Mouse (Mus musculus): Measurements from ENCODE around the gene Pde6h. TPM values are rescaled to one million over a fixed set of nuclear protein-coding genes. Genes with fewer than 3 reads are reported as not detected.
A peak's percentile ranks its signal among the peaks of the same experiment; 100 is the strongest.

Gene Pde6h
- total and polyA plus RNA-seq, 3 experiments: 0.08 TPM; not detected in 2

GRCm38 (mm10) chr6:136902527-136902926 is 21.1 kb upstream of the Pde6h start:
- no peak for TF ChIP-seq BHLHE40 (IDR thresholded peaks at IDR 0.05; ENCODE audit: borderline replicate concordance, low read depth, low read length)
- TF ChIP-seq GATA1 (IDR thresholded peaks at IDR 0.05; ENCODE audit: low read depth, low read length): 0 out of 2 replicates have a peak, but pooled peaks have one; percentile 21
- TF ChIP-seq EP300 (IDR thresholded peaks at IDR 0.05; ENCODE audit: low read depth in 1 of 2, low read length in 2 of 2): 0 out of 4 replicates have a peak, but pooled peaks of 1 of the 2 experiments have one; percentile 9
- Histone ChIP-seq H3K4me1 (ENCODE audit: control insufficient read depth in 1 of 2, insufficient read depth in 2 of 2, low read length in 2 of 2) (peaks cover 3 to 19% of the 10 kb centered on the region in 2 experiments; a peak in 3 of 4 replicates), H3K27me3 (ENCODE audit: control insufficient read depth in 1 of 2, insufficient read depth in 2 of 2, low read length in 2 of 2) (no peaks in the 10 kb centered on the region), H3K9ac (ENCODE audit: control insufficient read depth, low read depth, low read length, poor library complexity, severe bottlenecking) (no peak overlapping the region), H3K27ac (ENCODE audit: control insufficient read depth, low read depth, low read length) (no peak overlapping the region), H3K36me3 (ENCODE audit: control insufficient read depth in 1 of 2, insufficient read depth in 2 of 2, low read length in 2 of 2) (peaks cover 0 to 19% of the 10 kb centered on the region in 2 experiments; a peak in 2 of 4 replicates), H3K4me3 (ENCODE audit: control insufficient read depth in 1 of 2, insufficient read depth in 1 of 2, low read depth in 2 of 2, low read length in 2 of 2) (no peak overlapping the region), H3K9me3 (replicated peaks; ENCODE audit: insufficient read depth, low read length) (no peaks in the 10 kb centered on the region), H3K79me2 (ENCODE audit: control insufficient read depth, insufficient read depth, low read length, poor library complexity) (no peaks in the 10 kb centered on the region)
- DNase-seq (ENCODE audit: low read depth, low spot score): no peak

- H3K9ac ChIP-seq (ENCODE audit: control insufficient read depth, low read depth, low read length, poor library complexity, severe bottlenecking): no peak overlapping the region
- H3K9me3 ChIP-seq (replicated peaks; ENCODE audit: insufficient read depth, low read length): no peaks in the 10 kb centered on the region
- no peaks in the 10 kb centered on the region for H3K79me2 ChIP-seq (ENCODE audit: control insufficient read depth, insufficient read depth, low read length, poor library complexity)
- no peak for TF ChIP-seq NRF1 (IDR thresholded peaks at IDR 0.05; ENCODE audit: insufficient read depth, low read depth, low read length, poor library complexity, severe bottlenecking)
- TF ChIP-seq SIN3A (IDR thresholded peaks at IDR 0.05; ENCODE audit: low read length): no peak
- TF ChIP-seq CTCF (IDR thresholded peaks at IDR 0.05 in 2 of 3, conservative IDR thresholded peaks at IDR 0.05 in 1 of 3; ENCODE audit: control insufficient read depth in 1 of 3, insufficient read depth in 1 of 3, low read depth in 2 of 3, low read length in 3 of 3, poor library complexity in 1 of 3, severe bottlenecking in 1 of 3): no peak
- no peak for TF ChIP-seq MAZ (IDR thresholded peaks at IDR 0.05; ENCODE audit: low read depth, low read length)
- TF ChIP-seq GATA1 (IDR thresholded peaks at IDR 0.05; ENCODE audit: low read depth, low read length): no peak
- no peak for TF ChIP-seq TCF12 (IDR thresholded peaks at IDR 0.05; ENCODE audit: low read depth, low read length)
- no peak for TF ChIP-seq NELFE (IDR thresholded peaks at IDR 0.05; ENCODE audit: low read depth, low read length)
- no peak for TF ChIP-seq E2F4 (IDR thresholded peaks at IDR 0.05; ENCODE audit: borderline replicate concordance, low read depth, low read length)
- TF ChIP-seq USF1 (IDR thresholded peaks at IDR 0.05; ENCODE audit: low read depth, low read length): no peak
- TF ChIP-seq MXI1 (IDR thresholded peaks at IDR 0.05; ENCODE audit: low read depth, low read length): no peak
- TF ChIP-seq TBP (IDR thresholded peaks at IDR 0.05; ENCODE audit: low read depth, low read length): no peak
- no peak for TF ChIP-seq MAFK (IDR thresholded peaks at IDR 0.05; ENCODE audit: borderline replicate concordance, low read depth, low read length)
- TF ChIP-seq ETS1 (IDR thresholded peaks at IDR 0.05; ENCODE audit: low read depth, low read length): no peak
- TF ChIP-seq KAT2A (conservative IDR thresholded peaks at IDR 0.05; ENCODE audit: low read depth, low read length): no peak
- TF ChIP-seq RAD21 (IDR thresholded peaks at IDR 0.05; ENCODE audit: low read depth, low read length): no peak
- no peak for TF ChIP-seq UBTF (IDR thresholded peaks at IDR 0.05; ENCODE audit: borderline replicate concordance, insufficient read depth, low read depth, low read length)
- no peak for TF ChIP-seq POLR2AphosphoS5 (IDR thresholded peaks at IDR 0.05; ENCODE audit: borderline replicate concordance, low read depth, low read length)
- TF ChIP-seq MAX (IDR thresholded peaks at IDR 0.05; ENCODE audit: low read length): no peak
- no peaks in the 10 kb centered on the region for H3K27me3 ChIP-seq (ENCODE audit: control insufficient read depth in 1 of 2, insufficient read depth in 2 of 2, low read length in 2 of 2)
- H3K4me1 ChIP-seq (ENCODE audit: control insufficient read depth in 1 of 2, insufficient read depth in 2 of 2, low read length in 2 of 2): peaks cover 3 to 18% of the 10 kb centered on the region in 2 experiments; a peak in 3 of 4 replicates
- H3K27ac ChIP-seq (ENCODE audit: control insufficient read depth, low read depth, low read length): no peak overlapping the region
- DNase-seq (ENCODE audit: low read depth, low spot score): no peak
- H3K4me3 ChIP-seq (ENCODE audit: control insufficient read depth in 1 of 2, insufficient read depth in 1 of 2, low read depth in 2 of 2, low read length in 2 of 2): no peak overlapping the region
- H3K36me3 ChIP-seq (ENCODE audit: control insufficient read depth in 1 of 2, insufficient read depth in 2 of 2, low read length in 2 of 2): peaks cover 0 to 19% of the 10 kb centered on the region in 2 experiments; a peak in 2 of 4 replicates
Measured at GRCm38 (mm10) chr6:136903885-136904470, 19.7 kb upstream of the Pde6h start.

Data from MEL (cell line).